Mouse (Mus musculus): Measurements from ENCODE around the gene Ppfibp2.

Gene Ppfibp2

GRCm38 (mm10) chr7:107702461-107703380 is 107.7 kb downstream of the Ppfibp2 start:
- DNase-seq (ENCODE audit: low read depth, low spot score): no peak

GRCm38 (mm10) chr7:107705941-107706340 is 110.9 kb downstream of the Ppfibp2 start:
- peak; percentile 49 for DNase-seq (ENCODE audit: low read depth, low spot score)

GRCm38 (mm10) chr7:107707650-107708049 is 112.6 kb downstream of the Ppfibp2 start:
- no peak for DNase-seq (ENCODE audit: low read depth, low spot score)

GRCm38 (mm10) chr7:107708491-107709112 is 113.6 kb downstream of the Ppfibp2 start:
- peak; percentile 88 for DNase-seq (ENCODE audit: low read depth, low spot score)

GRCm38 (mm10) chr7:107712743-107713142 is 117.7 kb downstream of the Ppfibp2 start:
- no peak for DNase-seq (ENCODE audit: low read depth, low spot score)

GRCm38 (mm10) chr7:107714067-107714466 is 119.1 kb downstream of the Ppfibp2 start:
- DNase-seq (ENCODE audit: low read depth, low spot score): no peak

- no peak for DNase-seq (ENCODE audit: low read depth, low spot score)
Observed at GRCm38 (mm10) chr7:107720771-107721170, 125.8 kb downstream of the Ppfibp2 start.

- DNase-seq (ENCODE audit: low read depth, low spot score): no peak
Observed at GRCm38 (mm10) chr7:107722536-107722935, 127.5 kb downstream of the Ppfibp2 start.

GRCm38 (mm10) chr7:107727538-107727937 is 132.5 kb downstream of the Ppfibp2 start:
- DNase-seq (ENCODE audit: low read depth, low spot score): no peak

GRCm38 (mm10) chr7:107730587-107730986 is 135.6 kb downstream of the Ppfibp2 start:
- DNase-seq (ENCODE audit: low read depth, low spot score): no peak

- DNase-seq (ENCODE audit: low read depth, low spot score): peak; percentile 34
Observed at GRCm38 (mm10) chr7:107733162-107733561, 138.2 kb downstream of the Ppfibp2 start.

GRCm38 (mm10) chr7:107738726-107739125 is 143.7 kb downstream of the Ppfibp2 start:
- no peak for DNase-seq (ENCODE audit: low read depth, low spot score)

GRCm38 (mm10) chr7:107742963-107743465 is 148.0 kb downstream of the Ppfibp2 start:
- no peak for DNase-seq (ENCODE audit: low read depth, low spot score)

- DNase-seq (ENCODE audit: low read depth, low spot score): no peak
Observed at GRCm38 (mm10) chr7:107744454-107744853, 149.4 kb downstream of the Ppfibp2 start.

GRCm38 (mm10) chr7:107745111-107745510 is 150.1 kb downstream of the Ppfibp2 start:
- no peak for DNase-seq (ENCODE audit: low read depth, low spot score)

- no peak for DNase-seq (ENCODE audit: low read depth, low spot score)
Observed at GRCm38 (mm10) chr7:107746036-107746435, 151.0 kb downstream of the Ppfibp2 start.

- no peak for DNase-seq (ENCODE audit: low read depth, low spot score)
Observed at GRCm38 (mm10) chr7:107747476-107747875, 152.5 kb downstream of the Ppfibp2 start.

GRCm38 (mm10) chr7:107747954-107748353 is 152.9 kb downstream of the Ppfibp2 start:
- peak; percentile 85 for DNase-seq (ENCODE audit: low read depth, low spot score)

- peak; percentile 77 for DNase-seq (ENCODE audit: low read depth, low spot score)
Observed at GRCm38 (mm10) chr7:107749270-107749669, 154.3 kb downstream of the Ppfibp2 start.

GRCm38 (mm10) chr7:107749721-107750120 is 154.7 kb downstream of the Ppfibp2 start:
- no peak for DNase-seq (ENCODE audit: low read depth, low spot score)

GRCm38 (mm10) chr7:107752031-107752520 is 157.1 kb downstream of the Ppfibp2 start:
- peak; percentile 50 for DNase-seq (ENCODE audit: low read depth, low spot score)

GRCm38 (mm10) chr7:107755905-107756304 is 160.9 kb downstream of the Ppfibp2 start:
- no peak for DNase-seq (ENCODE audit: low read depth, low spot score)

Data from R1 (cell line).